Mouse (Mus musculus): ENCODE data around the gene Cfap97d1.

Cfap97d1 gene

DNA sequence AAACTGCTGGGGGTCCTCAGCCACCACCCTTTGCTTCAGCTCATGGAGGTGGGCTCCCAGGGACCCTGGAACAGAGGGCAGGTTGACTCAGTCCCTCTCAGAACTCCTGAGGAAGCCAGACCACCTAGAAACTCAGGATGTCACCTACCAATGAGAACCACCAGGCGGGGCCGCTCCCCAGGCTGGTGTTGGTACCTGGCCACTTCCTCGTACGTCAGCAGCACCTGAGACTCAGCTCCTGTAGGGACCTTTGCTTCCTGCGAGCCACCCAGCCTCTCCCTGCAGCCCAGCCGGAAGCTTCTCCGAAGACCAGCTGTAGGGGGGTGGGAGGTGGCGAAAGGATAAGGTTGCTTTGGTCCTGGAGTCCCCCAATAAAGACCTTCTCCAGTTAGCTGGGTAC is 24.3 kb downstream of the Cfap97d1 start:
- DNase-seq (ENCODE audit: low read depth in 2 of 2, low spot score in 2 of 2): no peak

DNA sequence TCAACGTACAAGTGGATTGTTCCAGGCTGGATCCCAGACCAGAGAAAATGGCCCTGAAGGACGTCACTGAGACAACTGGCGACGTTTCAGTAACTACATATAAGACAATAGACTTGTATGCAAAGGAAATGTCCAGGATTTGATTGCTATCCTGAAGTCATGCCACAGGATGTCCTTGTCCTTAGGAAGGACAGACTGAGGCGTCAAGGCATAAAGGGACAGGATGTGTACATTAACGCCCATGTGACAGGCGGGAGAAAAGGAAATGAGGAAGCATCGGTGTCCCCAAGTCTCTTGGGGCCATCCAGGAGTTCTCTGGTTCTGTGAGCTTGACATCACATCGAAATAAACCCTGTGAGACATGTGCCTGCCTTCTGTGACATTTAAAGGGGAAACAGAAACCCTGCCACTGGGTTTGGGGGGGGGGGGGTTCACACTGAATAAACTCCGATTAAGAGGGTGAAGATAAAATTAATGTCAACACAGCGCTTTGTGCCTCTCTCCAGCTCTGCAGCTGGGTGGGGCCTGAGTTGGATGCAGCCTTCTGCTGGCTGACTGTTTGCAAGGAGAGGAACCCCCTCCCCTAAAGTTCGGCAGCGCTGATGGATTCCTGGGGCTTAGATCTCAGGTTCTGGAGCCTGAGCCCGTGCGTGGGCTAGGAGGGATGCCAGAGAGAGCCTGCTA is 25.0 kb downstream of the Cfap97d1 start:
- no peak for DNase-seq (ENCODE audit: low read depth in 2 of 2, low spot score in 2 of 2)

DNA sequence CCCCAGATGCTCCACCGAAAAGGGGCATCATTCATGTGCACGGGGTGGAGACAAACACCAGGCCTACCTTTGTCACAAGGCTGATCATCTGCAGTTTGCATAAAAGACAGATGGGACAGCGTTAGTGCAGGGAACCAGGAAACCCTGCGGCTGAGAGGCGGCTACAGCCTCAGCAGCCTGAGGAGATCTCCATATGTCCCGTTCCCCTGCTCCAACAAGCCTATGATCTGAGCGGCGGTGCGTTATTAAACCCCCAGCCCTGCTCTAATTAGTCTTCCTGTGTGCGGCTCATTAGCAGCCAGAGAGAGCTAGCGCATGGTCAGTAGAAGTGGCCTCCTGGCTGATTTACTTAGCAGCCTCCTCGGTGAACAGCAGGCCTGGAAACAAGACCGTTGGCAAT is 26.1 kb downstream of the Cfap97d1 start:
- DNase-seq (ENCODE audit: low read depth in 2 of 2, low spot score in 2 of 2): no peak

DNA sequence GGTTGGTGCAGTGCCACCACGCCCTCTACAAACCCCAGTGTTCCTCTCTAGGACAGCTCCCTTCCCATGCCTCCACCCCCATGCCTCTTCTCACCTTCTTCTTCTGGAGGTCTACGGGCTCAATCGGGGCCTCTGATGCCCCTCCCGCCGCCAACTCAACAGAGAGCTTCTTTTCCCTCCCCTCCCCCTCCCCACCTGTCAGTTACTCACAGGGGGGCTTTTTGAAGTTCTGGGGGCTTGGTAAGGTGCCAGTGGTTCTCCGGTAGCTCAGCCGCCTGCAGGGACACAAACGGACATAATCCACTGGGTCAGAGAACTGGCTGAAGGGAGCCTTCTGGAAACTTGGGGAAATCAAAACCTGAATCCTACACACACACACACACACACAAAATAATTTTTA is 27.4 kb downstream of the Cfap97d1 start:
- DNase-seq (ENCODE audit: low read depth in 2 of 2, low spot score in 2 of 2): no peak

DNA sequence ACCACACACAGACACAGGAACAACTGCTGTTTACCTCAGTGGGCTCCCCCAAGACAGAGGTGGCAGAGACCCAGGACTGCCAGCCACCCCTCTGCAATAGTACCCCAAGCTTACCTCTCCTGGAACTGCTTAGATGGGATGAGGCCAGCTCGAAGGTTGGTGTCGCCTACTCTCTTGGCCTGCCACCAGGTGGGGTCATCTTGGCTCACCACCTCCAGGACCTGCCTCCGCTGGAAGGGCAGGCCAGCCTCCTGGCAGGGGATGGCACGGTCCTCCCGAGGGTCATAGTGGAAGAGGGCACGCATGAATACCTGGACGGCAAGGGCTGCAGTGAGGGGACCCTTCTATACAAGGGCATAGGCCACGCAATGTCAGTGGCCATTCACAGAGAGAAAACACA is 29.1 kb downstream of the Cfap97d1 start:
- DNase-seq (ENCODE audit: low read depth in 2 of 2, low spot score in 2 of 2): no peak

DNA sequence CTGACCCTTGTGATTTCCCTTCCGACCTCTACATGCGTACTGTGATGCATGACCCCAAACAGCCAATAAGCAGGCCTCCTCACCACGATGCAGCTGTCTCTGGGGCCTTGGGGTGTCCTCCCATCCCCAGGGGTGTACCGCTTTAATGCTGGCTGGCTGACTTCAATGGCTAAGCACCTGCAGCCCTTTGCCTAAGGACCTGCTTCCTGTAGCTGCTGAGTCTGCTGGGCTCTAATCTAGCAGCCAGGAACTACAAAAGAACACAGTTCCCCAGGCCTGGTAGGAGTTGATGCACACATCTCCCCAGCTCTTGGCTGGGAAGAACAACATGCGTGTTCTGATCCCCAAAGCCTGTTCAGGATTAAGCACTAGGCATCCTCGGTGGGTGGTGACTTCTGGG is 31.4 kb downstream of the Cfap97d1 start:
- DNase-seq (ENCODE audit: low read depth in 2 of 2, low spot score in 2 of 2): no peak

DNA sequence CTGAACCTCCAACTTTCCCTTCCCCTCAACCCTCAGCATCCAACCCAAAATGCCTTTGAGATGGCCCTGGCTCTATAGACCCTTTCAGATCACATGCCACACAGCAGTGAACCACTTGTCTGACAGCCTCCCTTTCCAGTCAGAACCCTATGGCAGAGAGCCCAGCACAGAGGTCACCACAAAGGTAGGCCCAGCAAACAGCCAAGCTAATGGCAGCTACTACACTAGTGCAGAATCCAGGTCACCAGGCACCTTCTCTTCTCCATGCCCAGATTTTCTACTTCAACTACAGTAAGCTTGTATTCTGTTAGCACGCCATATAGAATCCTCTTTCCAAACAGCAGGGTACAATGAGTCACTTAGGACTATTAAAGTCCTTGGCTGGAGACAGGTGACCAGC is 32.1 kb downstream of the Cfap97d1 start:
- DNase-seq (ENCODE audit: low read depth in 2 of 2, low spot score in 2 of 2): no peak

DNA sequence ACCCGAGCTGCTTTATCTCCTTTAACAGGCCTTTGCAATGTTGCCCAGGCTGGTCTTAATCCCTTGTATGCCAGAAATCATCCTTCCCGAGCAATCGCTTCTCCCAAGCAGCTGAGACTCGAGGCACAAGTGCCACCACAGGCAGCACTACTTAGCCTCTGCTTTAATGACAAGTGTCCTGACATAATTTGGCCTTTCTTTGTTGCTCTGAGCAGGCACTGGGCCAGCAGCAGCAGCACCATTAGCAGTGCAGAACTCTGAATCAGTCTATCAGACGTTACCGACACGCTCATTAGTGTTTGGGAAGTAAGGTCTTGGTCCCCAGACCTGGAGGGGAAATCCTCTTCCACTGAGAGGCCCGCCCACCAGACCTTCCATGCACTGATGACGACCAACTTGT is 35.7 kb downstream of the Cfap97d1 start:
- DNase-seq (ENCODE audit: low read depth in 2 of 2, low spot score in 2 of 2): no peak

DNA sequence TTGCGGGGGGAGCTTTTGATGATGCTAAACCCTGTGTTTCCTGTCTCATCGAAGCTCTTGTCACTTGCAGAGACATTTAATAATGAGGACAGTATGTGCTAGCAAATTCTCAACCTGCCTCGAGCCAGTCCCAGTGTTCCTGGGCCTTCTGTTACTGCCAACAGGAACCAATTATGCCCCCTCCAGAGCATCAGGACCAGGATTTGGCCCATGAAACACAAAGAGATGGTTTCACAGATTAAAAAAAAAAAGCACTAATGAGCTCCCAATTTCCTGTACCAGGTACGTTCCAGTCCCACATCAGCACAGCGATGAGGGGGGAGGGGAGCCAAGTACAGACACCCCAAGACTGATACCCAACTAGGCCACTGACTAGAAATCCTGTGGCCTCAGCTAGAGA is 37.1 kb downstream of the Cfap97d1 start:
- DNase-seq (ENCODE audit: low read depth in 2 of 2, low spot score in 2 of 2): no peak

DNA sequence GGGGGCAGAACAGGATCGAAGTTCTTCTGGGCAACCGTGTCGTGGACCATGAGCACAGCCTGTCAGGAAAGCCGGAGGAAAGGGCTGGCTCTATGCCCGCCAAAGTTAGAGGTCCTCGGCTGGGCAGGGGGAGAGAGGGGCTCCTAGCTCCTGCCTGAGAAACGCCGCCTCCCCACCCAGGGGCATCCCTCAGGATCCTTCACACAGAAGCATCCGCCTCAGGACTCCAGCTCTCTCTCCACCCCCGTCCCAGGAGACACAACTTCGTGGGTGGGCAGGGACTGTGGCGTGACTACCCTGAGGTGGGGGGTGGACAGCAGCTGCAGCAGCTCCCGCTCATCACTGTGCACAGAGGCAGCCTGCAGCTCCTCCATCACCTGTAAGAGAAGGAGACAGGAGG is 39.3 kb downstream of the Cfap97d1 start:
- DNase-seq (ENCODE audit: low read depth in 2 of 2, low spot score in 2 of 2): no peak

DNA sequence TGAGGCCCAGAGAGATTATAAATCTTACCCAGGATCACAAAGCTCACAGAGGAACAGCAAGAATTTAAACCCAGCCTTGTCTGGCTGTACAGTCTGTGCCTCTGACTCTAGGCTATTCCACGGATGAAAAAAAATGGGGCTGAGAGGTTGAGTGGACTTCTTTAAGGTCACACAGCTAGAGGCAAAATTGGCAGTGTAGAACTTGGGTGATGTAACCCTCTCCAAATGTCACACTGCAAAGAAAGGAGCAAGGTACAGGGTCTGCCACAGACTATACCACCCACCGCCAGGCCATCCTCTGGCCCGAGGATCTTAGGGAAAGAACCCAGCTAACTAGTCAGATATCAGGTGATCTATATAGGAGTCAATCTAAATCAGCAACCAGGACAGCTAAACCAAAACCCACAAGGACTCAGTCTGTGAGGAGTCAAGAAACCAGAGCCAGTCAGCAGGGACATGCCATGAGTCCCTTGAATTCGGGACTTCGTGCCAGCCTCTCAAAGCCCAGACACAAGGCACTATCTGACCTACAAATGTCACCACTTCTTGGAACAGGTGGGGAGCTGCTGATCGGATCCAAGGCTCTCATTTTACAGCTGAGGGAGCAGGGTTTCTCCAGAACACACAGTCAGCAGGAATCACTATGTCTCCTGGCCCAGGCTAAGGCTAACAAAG is 40.1 kb downstream of the Cfap97d1 start:
- DNase-seq (ENCODE audit: low read depth in 2 of 2, low spot score in 2 of 2): no peak

DNA sequence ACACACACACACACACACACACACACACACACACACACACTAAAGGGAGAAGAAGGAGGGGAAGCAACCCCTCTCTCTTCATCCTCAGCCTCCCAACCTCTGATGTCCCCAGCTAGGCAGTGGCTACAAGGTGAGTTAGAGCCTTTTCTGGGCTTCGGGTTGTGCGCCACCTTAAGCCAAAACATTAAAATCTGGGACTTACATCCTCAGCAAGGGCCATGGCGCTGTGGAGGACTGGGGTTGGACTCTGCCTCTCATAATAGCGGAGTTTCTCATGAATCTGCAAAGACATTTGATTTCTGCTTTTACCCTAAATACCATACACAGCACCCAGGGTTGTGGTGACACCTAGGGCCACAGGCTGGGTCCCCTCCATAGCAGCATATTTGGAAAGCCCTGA is 40.8 kb downstream of the Cfap97d1 start:
- DNase-seq (ENCODE audit: low read depth in 2 of 2, low spot score in 2 of 2): no peak

DNA sequence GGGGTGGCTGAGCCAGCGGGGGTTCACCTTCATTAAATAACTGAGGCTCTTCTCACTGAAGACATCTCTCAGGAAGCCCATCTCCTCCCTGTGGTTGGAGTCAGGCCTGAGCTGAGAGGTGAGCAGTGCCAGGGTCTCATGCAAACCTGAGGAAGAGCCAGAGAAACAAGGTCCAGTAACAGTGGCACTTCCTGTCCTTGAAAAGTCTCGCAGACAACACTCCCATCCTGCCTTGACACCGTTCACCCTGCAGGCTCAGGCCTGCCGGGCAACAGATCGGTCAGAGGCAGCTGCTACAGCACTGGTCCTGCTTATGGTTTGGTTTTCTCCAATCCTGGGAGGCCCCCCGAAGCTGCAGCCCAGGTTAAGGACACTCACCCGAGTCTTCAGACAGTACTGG is 41.3 kb downstream of the Cfap97d1 start:
- DNase-seq (ENCODE audit: low read depth in 2 of 2, low spot score in 2 of 2): no peak

DNA sequence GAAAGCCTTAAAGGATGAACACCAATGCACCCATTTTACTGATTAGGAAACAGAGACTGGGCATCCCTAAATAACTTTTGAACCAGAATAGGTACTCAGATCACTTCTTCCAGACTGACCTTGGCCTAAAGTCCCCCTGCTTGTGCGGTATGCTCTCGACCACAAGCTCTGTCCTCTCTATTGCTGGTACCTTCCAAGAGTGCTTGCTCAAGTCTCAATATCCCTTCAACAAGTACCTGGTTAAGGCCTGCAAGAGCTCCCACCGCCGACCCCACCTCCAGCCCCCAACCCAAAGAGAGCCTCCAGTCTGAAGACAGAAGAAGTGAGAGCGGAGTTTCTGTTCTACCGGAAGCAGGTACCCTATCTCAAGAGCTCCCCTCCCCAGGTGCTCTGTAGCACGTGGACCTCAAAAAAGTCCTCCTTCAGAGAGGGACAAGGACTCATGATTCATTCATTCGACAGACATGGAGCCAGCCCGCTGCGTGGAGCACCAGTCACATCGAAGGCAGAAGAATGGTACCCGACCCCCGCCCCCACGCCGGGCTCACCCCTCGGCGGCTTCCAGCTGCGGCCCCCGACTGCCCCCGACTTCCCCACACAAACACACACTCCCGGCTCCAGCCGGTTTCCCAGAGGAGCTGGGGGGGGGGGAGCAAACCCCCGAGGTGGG is 42.0 kb downstream of the Cfap97d1 start:
- DNase-seq (ENCODE audit: low read depth in 2 of 2, low spot score in 2 of 2): no peak

DNA sequence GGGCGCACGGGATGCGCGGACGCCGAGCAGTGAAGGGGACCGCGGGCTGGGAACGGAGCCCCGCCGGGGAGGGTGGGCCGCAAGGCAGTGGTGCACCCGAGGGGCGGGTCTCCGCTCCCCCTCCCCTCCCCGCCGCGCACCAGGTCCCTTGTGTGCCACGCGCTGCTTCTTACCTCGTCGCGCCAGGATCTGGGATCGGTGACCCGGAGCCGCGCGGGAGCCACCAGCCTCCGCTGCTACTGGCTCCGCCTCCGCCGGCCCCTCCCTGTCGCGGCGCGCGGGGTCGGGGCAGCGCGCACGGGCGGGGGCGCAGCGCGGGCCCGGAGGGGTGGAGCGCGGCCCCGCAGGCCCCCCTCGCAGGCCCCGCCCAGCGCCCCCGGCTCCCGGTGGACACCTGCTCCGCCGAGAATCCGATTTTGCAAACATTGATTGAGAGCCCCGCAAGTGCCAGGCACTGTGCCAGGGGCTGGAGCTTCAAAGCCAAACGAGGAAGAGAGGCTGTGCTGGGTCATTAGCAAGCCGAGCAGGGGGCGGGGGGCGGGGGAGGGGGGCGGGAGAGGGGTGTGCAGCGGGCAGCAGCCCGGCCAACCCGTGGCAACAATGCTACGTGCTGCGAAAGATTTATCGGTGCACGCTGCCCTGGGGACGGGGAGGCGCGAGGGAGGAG is 42.7 kb downstream of the Cfap97d1 start:
- no peak for DNase-seq (ENCODE audit: low read depth in 2 of 2, low spot score in 2 of 2)

DNA sequence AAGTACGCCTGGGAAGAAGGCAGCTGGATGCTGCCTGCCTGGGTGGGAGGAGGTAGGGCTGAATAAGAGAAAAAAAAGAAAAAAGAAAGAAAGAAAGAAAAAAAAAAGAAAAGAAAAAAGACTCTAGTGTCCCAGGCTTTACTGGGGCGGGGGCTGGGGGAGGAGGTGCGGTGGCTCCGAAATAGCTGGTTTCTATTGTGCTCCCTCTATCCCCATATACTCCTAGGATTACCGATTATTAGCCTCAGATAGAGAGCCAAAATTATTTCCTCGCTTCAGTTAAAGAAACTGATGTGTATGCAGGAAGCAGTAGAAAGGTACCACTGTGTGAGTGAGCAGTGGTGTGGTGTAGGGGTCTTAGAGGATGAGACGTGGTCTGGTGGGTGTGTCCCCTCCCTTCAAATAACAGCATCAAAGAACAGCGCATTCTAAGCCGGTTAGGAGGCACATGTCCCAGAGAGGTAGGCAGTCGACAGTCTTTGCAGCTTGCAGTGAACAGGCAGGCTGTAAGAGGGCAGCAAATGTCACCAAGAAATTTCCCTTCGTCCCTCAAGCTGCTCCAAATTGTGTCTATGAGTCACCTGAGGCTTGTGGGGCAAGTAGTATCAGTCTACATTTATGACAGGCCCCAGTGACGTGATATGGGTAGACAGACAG is 43.4 kb downstream of the Cfap97d1 start:
- DNase-seq (ENCODE audit: low read depth in 2 of 2, low spot score in 2 of 2): no peak

DNA sequence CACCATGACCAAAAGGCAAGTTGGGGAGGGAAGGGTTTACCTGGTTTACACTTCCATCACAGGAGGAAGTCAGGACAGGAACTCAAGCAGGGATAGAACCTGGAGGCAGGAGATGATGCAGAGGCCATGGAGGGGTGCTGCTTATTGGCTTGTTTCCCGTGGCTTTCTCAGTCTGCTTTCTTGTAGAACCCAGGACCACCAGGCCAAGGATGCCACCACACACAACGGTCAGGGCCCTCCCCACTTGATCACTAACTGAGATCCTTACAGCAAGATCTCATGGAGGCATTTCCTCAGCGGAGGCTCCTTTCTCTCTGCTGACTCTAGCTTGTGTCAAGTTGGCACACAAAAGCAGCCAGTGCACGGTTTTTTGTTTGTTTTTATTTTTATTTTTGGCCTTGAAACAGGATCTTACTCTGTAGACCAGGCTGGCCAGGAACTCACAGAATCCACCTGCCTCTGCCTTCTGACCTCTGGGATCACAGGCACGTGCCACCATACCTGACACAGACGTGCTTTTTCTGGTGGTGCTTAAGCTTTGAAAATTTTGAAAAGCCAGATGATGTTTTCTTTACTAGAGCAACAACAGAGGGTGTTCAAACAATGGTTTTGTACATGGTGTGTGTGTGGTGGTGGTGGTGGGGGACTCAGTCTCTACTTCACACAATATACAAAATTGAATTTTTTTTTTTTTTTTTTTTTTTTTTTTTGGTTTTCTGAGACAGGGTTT is 44.2 kb downstream of the Cfap97d1 start, which contains the start of gene Mpp3:
Gene Mpp3, minus strand, starts transcription at position 375 of the 730 bp plus-strand sequence.
- DNase-seq (ENCODE audit: low read depth in 2 of 2, low spot score in 2 of 2): no peak

DNA sequence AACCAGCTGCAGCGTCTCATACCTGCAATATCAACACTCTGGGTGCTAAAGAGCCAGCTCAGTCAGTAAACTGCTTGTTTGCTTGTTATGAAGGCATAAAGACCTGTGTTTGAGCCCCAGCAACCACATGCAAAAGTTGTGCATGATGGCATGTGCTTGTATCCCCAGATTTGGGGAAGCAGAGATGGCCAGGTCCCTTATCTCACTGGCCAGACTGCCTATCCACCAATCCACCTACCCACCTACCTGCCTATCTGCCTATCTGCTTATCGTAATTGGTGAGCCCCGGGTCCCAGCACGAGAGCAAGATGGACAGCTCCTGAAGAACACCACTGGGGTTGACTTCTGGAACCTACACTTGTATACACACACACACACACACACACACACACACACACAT is 45.2 kb downstream of the Cfap97d1 start:
- DNase-seq (ENCODE audit: low read depth in 2 of 2, low spot score in 2 of 2): no peak

DNA sequence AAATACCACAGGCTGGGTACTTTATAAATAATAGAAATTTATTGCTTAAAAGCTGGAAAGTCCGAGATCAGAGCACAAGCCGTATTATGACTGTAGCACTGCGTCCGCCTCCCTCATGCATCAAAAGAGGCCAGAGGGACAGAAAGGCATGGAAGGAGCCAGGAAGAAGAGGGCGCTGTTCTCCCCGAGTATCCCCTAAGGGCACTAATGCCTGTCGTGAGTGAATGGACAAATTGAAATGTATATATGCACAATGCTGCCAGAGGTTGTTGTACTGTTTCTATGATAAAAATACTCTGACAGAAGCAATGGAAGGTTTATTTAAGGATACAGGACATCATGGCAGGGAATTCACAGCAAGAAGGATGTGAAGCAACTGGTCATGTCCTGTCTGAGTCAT is 45.9 kb downstream of the Cfap97d1 start:
- DNase-seq (ENCODE audit: low read depth in 2 of 2, low spot score in 2 of 2): no peak

DNA sequence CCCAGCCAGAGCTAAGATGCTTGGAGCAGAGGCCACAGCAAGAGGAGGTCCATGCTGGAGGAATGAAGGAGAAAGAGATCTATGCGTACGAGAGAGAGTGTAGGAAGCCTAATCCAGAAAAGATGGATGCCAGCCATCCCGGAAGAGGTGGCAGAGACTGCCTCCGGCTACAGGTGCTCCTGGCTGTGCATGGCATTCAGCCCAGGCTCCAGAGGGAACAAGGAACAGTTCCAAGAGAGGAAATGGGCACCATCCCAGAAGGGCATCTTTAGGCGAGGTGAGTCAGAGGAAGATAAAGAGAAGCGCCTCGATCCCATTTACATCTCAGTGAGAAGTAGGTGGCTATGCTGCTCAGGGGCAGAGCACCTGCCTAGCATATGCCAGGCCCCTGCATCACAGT is 47.1 kb downstream of the Cfap97d1 start:
- DNase-seq (ENCODE audit: low read depth in 2 of 2, low spot score in 2 of 2): no peak
